Mouse (Mus musculus): ENCODE data around the gene Polr3c. TPM values are rescaled to one million over a fixed set of nuclear protein-coding genes. Genes with fewer than 3 reads are reported as not detected.
"Not testable (repeated sequence)": the region's sequence is repeated elsewhere in the genome, so short reads cannot be mapped to it uniquely, and the experiment has no call there.

Polr3c gene
- polyA plus RNA-seq, 1 experiment = 47.6 TPM

- WGBS = 41% methylated on average over 3 of the region's 3 CpGs
- Histone ChIP-seq H3K4me3 (ENCODE audit: low read depth, low read length) (no peak overlapping the region), H3K4me1 (ENCODE audit: control insufficient read depth, insufficient read depth, insufficient read length, low read length) (0 out of 2 replicates have a peak, but pooled peaks cover 2% of the 10 kb centered on the region), H3K27ac (ENCODE audit: insufficient read depth, low read depth, low read length) (no peak overlapping the region), H3K36me3 (ENCODE audit: control insufficient read depth, insufficient read depth, low read length) (no peaks in the 10 kb centered on the region), H3K27me3 (ENCODE audit: control insufficient read depth, insufficient read depth, low read length) (peaks cover 9% of the 10 kb centered on the region)
- TF ChIP-seq CTCF (IDR thresholded peaks at IDR 0.05; ENCODE audit: extremely low read depth, insufficient read length, insufficient replicate concordance, low read depth, low read length) (no peak), POLR2A (IDR thresholded peaks at IDR 0.05; ENCODE audit: low read depth, low read length) (no peak)
Observed at GRCm38 (mm10) chr3:96690298-96690697, 37.1 kb downstream of the Polr3c start.

- no peak overlapping the region for H3K27ac ChIP-seq (ENCODE audit: insufficient read depth, low read depth, low read length)
- peaks cover 16% of the 10 kb centered on the region for H3K27me3 ChIP-seq (ENCODE audit: control insufficient read depth, insufficient read depth, low read length)
- H3K36me3 ChIP-seq (ENCODE audit: control insufficient read depth, insufficient read depth, low read length) = no peaks in the 10 kb centered on the region
- H3K4me1 ChIP-seq (ENCODE audit: control insufficient read depth, insufficient read depth, insufficient read length, low read length) = peaks cover 4% of the 10 kb centered on the region; the same call in 1 of the 2 replicates
- TF ChIP-seq POLR2A (IDR thresholded peaks at IDR 0.05; ENCODE audit: low read depth, low read length) (no peak), CTCF (IDR thresholded peaks at IDR 0.05; ENCODE audit: extremely low read depth, insufficient read length, insufficient replicate concordance, low read depth, low read length) (no peak)
- 74% methylated on average over 11 of the region's 11 CpGs for WGBS
- H3K4me3 ChIP-seq (ENCODE audit: low read depth, low read length) = no peak overlapping the region
Observed at GRCm38 (mm10) chr3:96688854-96689253, 38.6 kb downstream of the Polr3c start.

GRCm38 (mm10) chr3:96686057-96686456 is 41.4 kb downstream of the Polr3c start:
- not testable (repeated sequence) for H3K36me3 ChIP-seq (ENCODE audit: control insufficient read depth, insufficient read depth, low read length); H3K4me1 ChIP-seq (ENCODE audit: control insufficient read depth, insufficient read depth, insufficient read length, low read length); H3K4me3 ChIP-seq (ENCODE audit: low read depth, low read length); H3K27ac ChIP-seq (ENCODE audit: insufficient read depth, low read depth, low read length)
- WGBS = 89% methylated on average over 5 of the region's 5 CpGs
- H3K27me3 ChIP-seq (ENCODE audit: control insufficient read depth, insufficient read depth, low read length) = peaks cover 16% of the 10 kb centered on the region

GRCm38 (mm10) chr3:96684822-96685156 is 42.6 kb downstream of the Polr3c start:
- Histone ChIP-seq H3K4me3 (ENCODE audit: low read depth, low read length) (peak overlapping the region; percentile 33), H3K27me3 (ENCODE audit: control insufficient read depth, insufficient read depth, low read length) (peaks cover 16% of the 10 kb centered on the region), H3K27ac (ENCODE audit: insufficient read depth, low read depth, low read length) (no peak overlapping the region), H3K4me1 (ENCODE audit: control insufficient read depth, insufficient read depth, insufficient read length, low read length) (peaks cover 3% of the 10 kb centered on the region; the same call in 1 of the 2 replicates), H3K36me3 (ENCODE audit: control insufficient read depth, insufficient read depth, low read length) (no peaks in the 10 kb centered on the region)
- TF ChIP-seq POLR2A (IDR thresholded peaks at IDR 0.05; ENCODE audit: low read depth, low read length) (no peak), CTCF (IDR thresholded peaks at IDR 0.05; ENCODE audit: extremely low read depth, insufficient read length, insufficient replicate concordance, low read depth, low read length) (no peak)
- WGBS = 12% methylated on average over 28 of the region's 28 CpGs

- no peaks in the 10 kb centered on the region for H3K36me3 ChIP-seq (ENCODE audit: control insufficient read depth, insufficient read depth, low read length)
- peaks cover 13% of the 10 kb centered on the region; the same call in 1 of the 2 replicates for H3K27me3 ChIP-seq (ENCODE audit: control insufficient read depth, insufficient read depth, low read length)
- peaks cover 3% of the 10 kb centered on the region; the same call in 1 of the 2 replicates for H3K4me1 ChIP-seq (ENCODE audit: control insufficient read depth, insufficient read depth, insufficient read length, low read length)
- H3K27ac ChIP-seq (ENCODE audit: insufficient read depth, low read depth, low read length) = no peak overlapping the region
- 56% methylated on average over 17 of the region's 17 CpGs for WGBS
- peak overlapping the region; percentile 33; the same call in 1 of the 2 replicates for H3K4me3 ChIP-seq (ENCODE audit: low read depth, low read length)
- TF ChIP-seq CTCF (IDR thresholded peaks at IDR 0.05; ENCODE audit: extremely low read depth, insufficient read length, insufficient replicate concordance, low read depth, low read length) (no peak), POLR2A (IDR thresholded peaks at IDR 0.05; ENCODE audit: low read depth, low read length) (no peak)
Observed at GRCm38 (mm10) chr3:96684151-96684821, 43.1 kb downstream of the Polr3c start.

- no peaks in the 10 kb centered on the region for H3K36me3 ChIP-seq (ENCODE audit: control insufficient read depth, insufficient read depth, low read length)
- peaks cover 11% of the 10 kb centered on the region; the same call in 1 of the 2 replicates for H3K27me3 ChIP-seq (ENCODE audit: control insufficient read depth, insufficient read depth, low read length)
- peaks cover 5% of the 10 kb centered on the region for H3K4me1 ChIP-seq (ENCODE audit: control insufficient read depth, insufficient read depth, insufficient read length, low read length)
- TF ChIP-seq POLR2A (IDR thresholded peaks at IDR 0.05; ENCODE audit: low read depth, low read length) (no peak), CTCF (IDR thresholded peaks at IDR 0.05; ENCODE audit: extremely low read depth, insufficient read length, insufficient replicate concordance, low read depth, low read length) (no peak)
- H3K4me3 ChIP-seq (ENCODE audit: low read depth, low read length) = no peak overlapping the region
- H3K27ac ChIP-seq (ENCODE audit: insufficient read depth, low read depth, low read length) = no peak overlapping the region
- 86% methylated on average over 3 of the region's 3 CpGs for WGBS
Observed at GRCm38 (mm10) chr3:96683496-96683895, 43.9 kb downstream of the Polr3c start.

GRCm38 (mm10) chr3:96680269-96680956 is 47.0 kb downstream of the Polr3c start:
- Histone ChIP-seq H3K36me3 (ENCODE audit: control insufficient read depth, insufficient read depth, low read length) (no peaks in the 10 kb centered on the region), H3K27ac (ENCODE audit: insufficient read depth, low read depth, low read length) (no peak overlapping the region)
- 62% methylated on average over 12 of the region's 12 CpGs for WGBS

More at GRCm38 (mm10) chr3:96680269-96680956, 47.0 kb downstream of the Polr3c start:
- Histone ChIP-seq H3K4me1 (ENCODE audit: control insufficient read depth, insufficient read depth, insufficient read length, low read length) (peaks cover 8% of the 10 kb centered on the region), H3K27me3 (ENCODE audit: control insufficient read depth, insufficient read depth, low read length) (peaks cover 9% of the 10 kb centered on the region; the same call in 1 of the 2 replicates), H3K4me3 (ENCODE audit: low read depth, low read length) (no peak overlapping the region)
- TF ChIP-seq POLR2A (IDR thresholded peaks at IDR 0.05; ENCODE audit: low read depth, low read length) (no peak), CTCF (IDR thresholded peaks at IDR 0.05; ENCODE audit: extremely low read depth, insufficient read length, insufficient replicate concordance, low read depth, low read length) (no peak)

Measured in small intestine, adult 2 months (tissue).